Mouse (Mus musculus): ENCODE results near the gene Lrpprc. TPM values are rescaled to one million over a fixed set of nuclear protein-coding genes. Genes with fewer than 3 reads are reported as not detected.

The Lrpprc gene
- polyA plus RNA-seq (2014; fragmentation: Nextera tagmentation; extraction: Ambion mirVana), result 49.0 and 51.4 TPM in 2 replicates

DNA sequence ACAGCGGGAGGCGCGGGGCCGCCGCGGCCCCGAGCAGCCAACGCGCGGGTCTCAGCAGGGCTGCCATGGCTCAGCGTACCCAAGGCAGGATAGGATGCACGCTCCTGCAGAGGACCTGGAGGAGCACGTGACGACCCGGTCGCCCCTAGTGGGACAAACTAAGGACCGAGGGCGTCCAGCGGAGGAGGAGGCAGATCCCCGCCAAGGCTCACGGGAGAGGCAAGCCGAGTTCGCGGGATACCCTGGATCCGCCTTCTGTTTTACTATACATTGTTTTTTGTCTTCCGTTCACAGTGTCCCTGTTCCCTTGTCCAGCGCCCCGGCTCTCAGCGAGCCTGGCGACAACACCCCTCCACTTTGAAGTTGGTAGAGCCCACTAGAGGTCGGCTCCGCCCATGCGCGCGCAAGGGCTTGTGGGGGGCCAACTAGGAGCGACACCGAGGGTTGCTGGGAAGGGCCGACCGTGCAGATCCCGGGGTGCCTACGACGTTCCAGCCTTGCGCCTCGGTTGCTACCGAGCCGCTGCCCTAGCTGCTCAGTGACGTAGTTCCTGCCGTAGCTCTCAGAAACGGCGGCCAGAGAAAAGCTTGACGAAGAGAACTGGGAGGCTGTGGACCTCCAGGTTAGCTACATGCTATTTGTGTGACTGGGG, at the start of gene Lrpprc:
Lrpprc (minus strand) TSS at position 343 of the 652 bp plus-strand sequence.
- H3K4me2 ChIP-seq (replicated peaks; ENCODE audit: low read depth, low read length), result peak within 1 kb of the TSS; percentile 73

DNA sequence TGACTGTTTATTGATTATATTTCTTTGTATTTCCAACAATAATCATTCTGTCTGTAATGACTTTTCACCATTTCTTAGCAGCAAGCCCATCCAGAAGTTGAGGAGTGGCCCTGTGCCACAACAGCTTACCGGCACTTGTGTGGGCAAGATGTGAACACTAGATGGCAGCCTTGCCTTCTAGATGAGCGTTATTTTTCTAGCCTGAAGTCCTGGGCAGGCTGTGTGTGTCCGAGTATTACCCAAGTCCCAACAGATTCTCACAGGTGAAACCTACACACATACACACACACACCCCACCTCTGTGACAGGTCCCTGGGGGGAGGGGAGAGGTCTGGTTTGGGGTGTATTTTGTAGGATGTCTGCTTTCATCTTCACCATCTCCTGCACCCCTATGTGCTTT, 47.2 kb upstream of the Lrpprc start:
- Histone ChIP-seq H3K4me3 (ENCODE audit: low read depth, low read length) (no peak overlapping the region), H3K27me3 (ENCODE audit: control insufficient read depth, insufficient read depth, low read length) (no peaks in the 10 kb centered on the region), H3K4me1 (ENCODE audit: control insufficient read depth, insufficient read depth, low read length) (no peaks in the 10 kb centered on the region), H3K27ac (ENCODE audit: low read length) (no peak overlapping the region), H3K9me3 (ENCODE audit: control insufficient read depth, low read depth, low read length) (no peaks in the 10 kb centered on the region), H3K9ac (replicated peaks; ENCODE audit: low read depth, low read length) (no peak overlapping the region), H3K36me3 (ENCODE audit: control insufficient read depth, insufficient read depth, low read length) (no peaks in the 10 kb centered on the region), H3K4me2 (replicated peaks; ENCODE audit: low read depth, low read length) (no peak overlapping the region)
- WGBS, result 0% methylated on average over 3 of the region's 3 CpGs
- ATAC-seq (ENCODE audit: insufficient number of reproducible peaks, insufficient read depth, low FRiP score, low read depth), result peak; percentile 63; the same call in 1 of the 2 replicates

More for the DNA sequence above, at the start of gene Lrpprc:
- Histone ChIP-seq H3K27me3 (ENCODE audit: control insufficient read depth, insufficient read depth, low read length) (no peaks in the 10 kb centered on the region), H3K4me3 (ENCODE audit: low read depth, low read length) (peak within 1 kb of the TSS; percentile 84), H3K4me1 (ENCODE audit: control insufficient read depth, insufficient read depth, low read length) (peaks cover 13% of the 10 kb centered on the region; the same call in 1 of the 2 replicates), H3K9ac (replicated peaks; ENCODE audit: low read depth, low read length) (peak within 1 kb of the TSS; percentile 77), H3K36me3 (ENCODE audit: control insufficient read depth, insufficient read depth, low read length) (no peaks in the 10 kb centered on the region), H3K27ac (ENCODE audit: low read length) (peak within 1 kb of the TSS; percentile 74), H3K9me3 (ENCODE audit: control insufficient read depth, low read depth, low read length) (no peaks in the 10 kb centered on the region)
- WGBS, result under 1% methylated on average over 44 of the region's 51 CpGs
- peak; percentile 97 for ATAC-seq (ENCODE audit: insufficient number of reproducible peaks, insufficient read depth, low FRiP score, low read depth)

DNA sequence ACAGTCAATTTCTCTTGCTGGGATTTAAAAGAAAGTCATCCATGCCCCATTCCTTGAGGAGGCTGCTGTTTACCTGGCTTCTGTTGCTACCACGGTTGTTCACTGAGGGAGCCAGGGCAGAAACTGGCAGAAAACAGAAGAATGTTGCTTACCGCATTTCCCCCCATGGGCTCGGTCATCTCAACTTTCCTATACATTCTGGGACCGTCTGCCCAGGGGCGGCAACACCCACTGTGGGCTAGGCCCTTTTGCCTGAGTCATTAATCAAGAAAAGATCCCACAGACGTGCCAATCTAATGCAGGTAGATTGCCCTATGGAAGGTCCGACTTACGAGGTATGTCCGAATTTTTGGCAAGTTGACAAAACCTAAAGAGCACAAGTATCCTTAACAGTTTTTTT, 44.7 kb upstream of the Lrpprc start:
- Histone ChIP-seq H3K36me3 (ENCODE audit: control insufficient read depth, insufficient read depth, low read length) (no peaks in the 10 kb centered on the region), H3K4me1 (ENCODE audit: control insufficient read depth, insufficient read depth, low read length) (no peaks in the 10 kb centered on the region), H3K9ac (replicated peaks; ENCODE audit: low read depth, low read length) (no peak overlapping the region), H3K4me2 (replicated peaks; ENCODE audit: low read depth, low read length) (no peak overlapping the region), H3K27me3 (ENCODE audit: control insufficient read depth, insufficient read depth, low read length) (no peaks in the 10 kb centered on the region), H3K9me3 (ENCODE audit: control insufficient read depth, low read depth, low read length) (no peaks in the 10 kb centered on the region), H3K4me3 (ENCODE audit: low read depth, low read length) (no peak overlapping the region), H3K27ac (ENCODE audit: low read length) (no peak overlapping the region)
- ATAC-seq (ENCODE audit: insufficient number of reproducible peaks, insufficient read depth, low FRiP score, low read depth), result no peak
- 75% methylated on average over 9 of the region's 9 CpGs for WGBS

DNA sequence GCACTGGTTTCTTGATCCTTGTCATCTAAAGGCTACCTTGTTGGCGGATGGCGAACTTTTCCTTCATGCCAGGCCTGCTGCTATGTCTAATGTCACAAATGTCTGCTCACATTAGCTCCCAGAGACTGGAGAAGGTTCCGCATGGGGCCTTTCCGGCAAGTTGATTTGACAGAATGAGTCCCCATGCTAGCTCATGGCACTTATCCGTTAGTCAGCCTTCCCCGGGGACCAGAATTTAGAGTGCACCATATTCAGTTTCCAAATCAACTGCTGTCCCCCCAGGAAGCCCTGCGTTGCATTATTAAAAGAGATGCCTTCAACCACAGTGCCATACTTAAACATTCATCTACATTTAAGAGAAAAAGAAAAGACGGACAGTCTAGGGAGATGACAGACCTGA, 41.8 kb upstream of the Lrpprc start:
- no peak overlapping the region for H3K4me3 ChIP-seq (ENCODE audit: low read depth, low read length)
- H3K4me2 ChIP-seq (replicated peaks; ENCODE audit: low read depth, low read length), result no peak overlapping the region
- no peak overlapping the region for H3K9ac ChIP-seq (replicated peaks; ENCODE audit: low read depth, low read length)
- H3K4me1 ChIP-seq (ENCODE audit: control insufficient read depth, insufficient read depth, low read length), result no peaks in the 10 kb centered on the region
- no peaks in the 10 kb centered on the region for H3K27me3 ChIP-seq (ENCODE audit: control insufficient read depth, insufficient read depth, low read length)
- no peak for ATAC-seq (ENCODE audit: insufficient number of reproducible peaks, insufficient read depth, low FRiP score, low read depth)
- H3K36me3 ChIP-seq (ENCODE audit: control insufficient read depth, insufficient read depth, low read length), result no peaks in the 10 kb centered on the region
- no peaks in the 10 kb centered on the region for H3K9me3 ChIP-seq (ENCODE audit: control insufficient read depth, low read depth, low read length)
- H3K27ac ChIP-seq (ENCODE audit: low read length), result no peak overlapping the region
- WGBS, result 69% methylated on average over 8 of the region's 8 CpGs

DNA sequence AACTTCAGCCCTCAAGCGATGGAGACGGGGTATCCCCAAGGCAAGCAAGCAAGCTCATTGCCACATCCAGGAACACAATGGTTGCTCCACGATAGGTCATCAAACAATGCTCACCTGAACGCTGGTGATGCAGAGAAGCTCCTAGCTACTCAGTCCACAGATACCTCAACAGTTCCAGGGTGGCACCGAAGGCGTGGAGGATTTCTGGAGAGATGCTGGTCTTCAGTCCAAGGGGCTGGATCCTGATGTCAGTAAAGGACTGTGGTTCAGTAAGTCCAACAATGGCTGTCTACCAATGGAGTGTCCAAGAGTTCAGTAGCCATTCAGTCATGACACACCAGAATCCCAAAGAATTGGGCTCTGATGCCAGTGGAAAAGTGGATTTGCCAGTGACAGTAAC, 37.7 kb upstream of the Lrpprc start:
- Histone ChIP-seq H3K4me3 (ENCODE audit: low read depth, low read length) (no peak overlapping the region), H3K27me3 (ENCODE audit: control insufficient read depth, insufficient read depth, low read length) (no peaks in the 10 kb centered on the region), H3K9ac (replicated peaks; ENCODE audit: low read depth, low read length) (no peak overlapping the region), H3K27ac (ENCODE audit: low read length) (no peak overlapping the region), H3K4me1 (ENCODE audit: control insufficient read depth, insufficient read depth, low read length) (no peaks in the 10 kb centered on the region), H3K9me3 (ENCODE audit: control insufficient read depth, low read depth, low read length) (no peaks in the 10 kb centered on the region), H3K4me2 (replicated peaks; ENCODE audit: low read depth, low read length) (no peak overlapping the region), H3K36me3 (ENCODE audit: control insufficient read depth, insufficient read depth, low read length) (no peaks in the 10 kb centered on the region)
- no peak for ATAC-seq (ENCODE audit: insufficient number of reproducible peaks, insufficient read depth, low FRiP score, low read depth)
- WGBS, result 88% methylated on average over 6 of the region's 6 CpGs

DNA sequence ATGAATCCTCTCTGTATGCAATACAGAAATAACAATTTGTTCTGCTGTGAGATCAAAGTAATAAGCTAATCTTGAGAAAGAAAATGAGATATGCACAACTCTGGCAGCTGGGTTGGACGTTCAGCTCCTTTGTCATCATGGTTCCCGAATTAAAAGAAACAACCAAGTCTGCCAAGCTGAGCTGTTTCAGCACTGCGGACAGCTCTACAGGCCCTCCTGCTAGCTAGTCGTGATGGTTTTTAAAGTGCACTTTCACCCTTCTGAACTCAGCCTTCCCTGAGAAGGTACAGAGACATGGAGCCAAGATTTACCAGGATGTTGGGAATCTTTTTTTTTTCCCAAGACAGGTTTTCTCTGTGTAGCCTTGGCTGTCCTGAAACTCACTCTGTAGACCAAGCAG, 30.0 kb upstream of the Lrpprc start:
- 8% methylated on average over 4 of the region's 4 CpGs for WGBS
- no peak for ATAC-seq (ENCODE audit: insufficient number of reproducible peaks, insufficient read depth, low FRiP score, low read depth)

DNA sequence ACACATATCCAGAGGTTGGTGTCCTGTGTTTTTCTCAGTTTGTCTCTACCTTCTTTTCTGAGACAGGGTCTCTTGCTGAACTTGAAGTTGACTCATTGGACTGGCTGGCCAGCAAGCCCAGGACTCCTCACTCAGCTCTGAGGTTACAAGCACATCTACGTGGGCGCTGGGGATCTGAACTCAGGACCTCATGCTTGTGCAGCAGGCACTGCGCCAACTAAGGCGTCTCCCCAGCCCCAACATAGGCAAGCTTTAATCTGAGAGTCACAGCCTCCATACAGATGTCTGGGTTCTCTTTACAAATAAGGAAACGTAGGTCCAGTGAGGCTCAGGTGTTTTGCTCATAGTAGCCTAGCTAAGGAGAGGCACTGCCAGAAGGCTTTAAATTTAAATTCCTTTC, 27.8 kb upstream of the Lrpprc start:
- no peaks in the 10 kb centered on the region for H3K27me3 ChIP-seq (ENCODE audit: control insufficient read depth, insufficient read depth, low read length)
- no peaks in the 10 kb centered on the region for H3K9me3 ChIP-seq (ENCODE audit: control insufficient read depth, low read depth, low read length)
- H3K36me3 ChIP-seq (ENCODE audit: control insufficient read depth, insufficient read depth, low read length), result no peaks in the 10 kb centered on the region
- no peak overlapping the region for H3K4me2 ChIP-seq (replicated peaks; ENCODE audit: low read depth, low read length)
- no peak overlapping the region for H3K4me3 ChIP-seq (ENCODE audit: low read depth, low read length)
- H3K9ac ChIP-seq (replicated peaks; ENCODE audit: low read depth, low read length), result no peak overlapping the region
- no peak for ATAC-seq (ENCODE audit: insufficient number of reproducible peaks, insufficient read depth, low FRiP score, low read depth)
- H3K27ac ChIP-seq (ENCODE audit: low read length), result no peak overlapping the region
- H3K4me1 ChIP-seq (ENCODE audit: control insufficient read depth, insufficient read depth, low read length), result no peaks in the 10 kb centered on the region
- WGBS, result 83% methylated on average over 5 of the region's 5 CpGs

More for the DNA sequence above, 30.0 kb upstream of the Lrpprc start:
- H3K4me1 ChIP-seq (ENCODE audit: control insufficient read depth, insufficient read depth, low read length), result no peaks in the 10 kb centered on the region
- no peak overlapping the region for H3K27ac ChIP-seq (ENCODE audit: low read length)
- H3K4me2 ChIP-seq (replicated peaks; ENCODE audit: low read depth, low read length), result no peak overlapping the region
- H3K9me3 ChIP-seq (ENCODE audit: control insufficient read depth, low read depth, low read length), result no peaks in the 10 kb centered on the region
- no peak overlapping the region for H3K4me3 ChIP-seq (ENCODE audit: low read depth, low read length)
- no peak overlapping the region for H3K9ac ChIP-seq (replicated peaks; ENCODE audit: low read depth, low read length)
- no peaks in the 10 kb centered on the region for H3K27me3 ChIP-seq (ENCODE audit: control insufficient read depth, insufficient read depth, low read length)
- H3K36me3 ChIP-seq (ENCODE audit: control insufficient read depth, insufficient read depth, low read length), result no peaks in the 10 kb centered on the region

DNA sequence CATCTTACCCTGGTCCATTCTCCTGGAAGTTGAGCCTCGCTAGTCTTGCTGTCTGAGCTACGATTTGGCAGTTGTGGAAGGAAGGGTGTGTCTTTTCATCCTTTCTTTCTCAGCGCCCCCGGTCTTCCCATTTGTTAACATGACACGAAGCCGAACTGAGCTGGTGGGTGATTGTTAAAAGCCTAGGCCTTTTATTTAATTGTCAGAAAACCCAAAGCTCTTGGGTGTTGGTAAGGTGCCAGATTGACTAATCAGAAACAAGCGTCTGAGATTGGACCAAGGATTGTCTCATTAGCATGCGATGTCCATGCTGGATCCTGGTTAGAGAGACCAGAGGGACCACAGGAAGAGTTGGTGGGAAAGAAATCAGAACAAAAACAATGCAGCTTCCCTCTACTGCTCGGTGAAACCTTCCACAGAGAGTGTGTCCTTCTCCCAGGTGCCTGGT, 25.4 kb upstream of the Lrpprc start:
- H3K9me3 ChIP-seq (ENCODE audit: control insufficient read depth, low read depth, low read length), result no peaks in the 10 kb centered on the region
- H3K27me3 ChIP-seq (ENCODE audit: control insufficient read depth, insufficient read depth, low read length), result no peaks in the 10 kb centered on the region
- no peaks in the 10 kb centered on the region for H3K36me3 ChIP-seq (ENCODE audit: control insufficient read depth, insufficient read depth, low read length)
- no peak overlapping the region for H3K9ac ChIP-seq (replicated peaks; ENCODE audit: low read depth, low read length)
- H3K4me1 ChIP-seq (ENCODE audit: control insufficient read depth, insufficient read depth, low read length), result no peaks in the 10 kb centered on the region
- WGBS, result 73% methylated on average over 9 of the region's 9 CpGs
- no peak overlapping the region for H3K4me2 ChIP-seq (replicated peaks; ENCODE audit: low read depth, low read length)
- ATAC-seq (ENCODE audit: insufficient number of reproducible peaks, insufficient read depth, low FRiP score, low read depth), result no peak
- H3K4me3 ChIP-seq (ENCODE audit: low read depth, low read length), result no peak overlapping the region
- H3K27ac ChIP-seq (ENCODE audit: low read length), result no peak overlapping the region

DNA sequence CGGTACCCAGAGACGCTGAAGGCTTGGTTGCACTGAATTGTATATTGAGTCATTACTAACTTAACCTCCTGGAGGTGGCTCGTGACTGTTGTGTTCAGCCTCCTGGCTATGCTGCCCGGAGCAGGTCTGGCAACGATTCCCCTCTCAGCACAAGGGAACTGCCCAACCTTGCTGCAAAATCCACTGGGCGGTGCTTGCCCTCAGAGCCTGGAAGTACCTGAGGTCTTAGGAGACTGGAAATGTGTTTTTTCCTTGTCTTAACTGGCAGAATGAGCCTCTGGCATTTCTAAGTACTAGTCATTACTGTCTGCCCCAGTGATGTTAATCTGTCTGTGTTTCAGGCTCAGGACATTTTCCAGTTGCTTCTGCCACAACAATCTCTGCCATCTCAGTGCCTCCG, 24.3 kb upstream of the Lrpprc start:
- no peak overlapping the region for H3K4me3 ChIP-seq (ENCODE audit: low read depth, low read length)
- WGBS, result 58% methylated on average over 7 of the region's 7 CpGs
- ATAC-seq (ENCODE audit: insufficient number of reproducible peaks, insufficient read depth, low FRiP score, low read depth), result no peak
- H3K9ac ChIP-seq (replicated peaks; ENCODE audit: low read depth, low read length), result no peak overlapping the region
- no peaks in the 10 kb centered on the region for H3K9me3 ChIP-seq (ENCODE audit: control insufficient read depth, low read depth, low read length)
- no peak overlapping the region for H3K4me2 ChIP-seq (replicated peaks; ENCODE audit: low read depth, low read length)
- no peaks in the 10 kb centered on the region for H3K4me1 ChIP-seq (ENCODE audit: control insufficient read depth, insufficient read depth, low read length)
- H3K27me3 ChIP-seq (ENCODE audit: control insufficient read depth, insufficient read depth, low read length), result no peaks in the 10 kb centered on the region
- H3K36me3 ChIP-seq (ENCODE audit: control insufficient read depth, insufficient read depth, low read length), result no peaks in the 10 kb centered on the region
- no peak overlapping the region for H3K27ac ChIP-seq (ENCODE audit: low read length)
